Mouse (Mus musculus): ENCODE data around the gene Reep6. TPM values are rescaled to one million over a fixed set of nuclear protein-coding genes. Genes with fewer than 3 reads are reported as not detected.
A peak's percentile ranks its signal among the peaks of the same experiment; 100 is the strongest.

Reep6 gene
- total and polyA plus RNA-seq, 2 experiments from 2014 or later, result 3.7 to 5.2 TPM

GRCm38 (mm10) chr10:80371411-80371966, 41.7 kb downstream of the Reep6 start:
- Histone ChIP-seq H3K4me2 (ENCODE audit: low read depth, low read length) (peak overlapping the region; percentile 41), H3K9me3 (ENCODE audit: low read length) (no peaks in the 10 kb centered on the region), H3K27me3 (ENCODE audit: insufficient read depth, low read length) (no peaks in the 10 kb centered on the region), H3K27ac (peak overlapping the region; percentile 54), H3K36me3 (ENCODE audit: insufficient read depth, low read length) (no peaks in the 10 kb centered on the region), H3K4me3 (ENCODE audit: low read length) (peak overlapping the region; percentile 14), H3K9ac (replicated peaks; ENCODE audit: low read length) (no peak overlapping the region), H3K4me1 (ENCODE audit: insufficient read depth, low read length) (no peaks in the 10 kb centered on the region)
- no peak for TF ChIP-seq CTCF (IDR thresholded peaks at IDR 0.05; ENCODE audit: low read depth)
- DNase-seq (ENCODE audit: low spot score) (peak; percentile 89), ATAC-seq (peak; percentile 90)
- 3% methylated on average over 12 of the region's 12 CpGs for WGBS

- H3K4me3 ChIP-seq (ENCODE audit: low read length), result peak overlapping the region; percentile 14; the same call in 1 of the 2 replicates
- peak overlapping the region; percentile 41 for H3K4me2 ChIP-seq (ENCODE audit: low read depth, low read length)
- WGBS, result 47% methylated on average over 9 of the region's 9 CpGs
- no peak overlapping the region for H3K9ac ChIP-seq (replicated peaks; ENCODE audit: low read length)
- no peaks in the 10 kb centered on the region for H3K4me1 ChIP-seq (ENCODE audit: insufficient read depth, low read length)
- ATAC-seq (no peak), DNase-seq (ENCODE audit: low spot score) (no peak)
- peak overlapping the region; percentile 54 for H3K27ac ChIP-seq
- no peak for TF ChIP-seq CTCF (IDR thresholded peaks at IDR 0.05; ENCODE audit: low read depth)
- H3K9me3 ChIP-seq (ENCODE audit: low read length), result no peaks in the 10 kb centered on the region
- no peaks in the 10 kb centered on the region for H3K36me3 ChIP-seq (ENCODE audit: insufficient read depth, low read length)
- no peaks in the 10 kb centered on the region for H3K27me3 ChIP-seq (ENCODE audit: insufficient read depth, low read length)
Measured at GRCm38 (mm10) chr10:80371983-80372382, 42.2 kb downstream of the Reep6 start.

DNA sequence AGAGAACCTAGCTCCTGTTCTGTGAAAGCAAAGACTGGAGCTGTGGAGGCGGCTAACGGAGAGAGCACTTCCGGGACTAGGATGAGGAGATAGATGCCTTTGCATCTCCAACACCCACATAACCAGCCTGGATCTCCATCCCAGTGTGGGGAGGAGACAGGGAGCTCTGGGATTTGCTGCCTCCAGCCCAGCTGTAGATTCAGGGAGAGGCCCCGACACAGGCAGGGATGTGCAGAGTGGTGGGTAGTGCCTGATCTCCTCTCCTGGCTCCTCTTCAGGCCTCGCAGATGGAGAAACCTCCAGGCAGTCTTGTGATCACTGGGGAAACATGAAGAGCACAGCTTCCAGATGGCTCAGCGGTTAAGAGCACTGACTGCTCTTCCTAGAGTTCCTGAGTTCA, 43.0 kb downstream of the Reep6 start:
- H3K4me3 ChIP-seq (ENCODE audit: low read length), result no peak overlapping the region
- ATAC-seq, result no peak
- no peak for DNase-seq (ENCODE audit: low spot score)
- H3K36me3 ChIP-seq (ENCODE audit: insufficient read depth, low read length), result no peaks in the 10 kb centered on the region
- no peaks in the 10 kb centered on the region for H3K27me3 ChIP-seq (ENCODE audit: insufficient read depth, low read length)
- no peak overlapping the region for H3K27ac ChIP-seq
- 71% methylated on average over 6 of the region's 6 CpGs for WGBS
- TF ChIP-seq CTCF (IDR thresholded peaks at IDR 0.05; ENCODE audit: low read depth), result no peak
- H3K4me2 ChIP-seq (ENCODE audit: low read depth, low read length), result no peak overlapping the region
- no peaks in the 10 kb centered on the region for H3K4me1 ChIP-seq (ENCODE audit: insufficient read depth, low read length)
- H3K9ac ChIP-seq (replicated peaks; ENCODE audit: low read length), result no peak overlapping the region; the same call in 1 of the 2 replicates
- no peaks in the 10 kb centered on the region for H3K9me3 ChIP-seq (ENCODE audit: low read length)

DNA sequence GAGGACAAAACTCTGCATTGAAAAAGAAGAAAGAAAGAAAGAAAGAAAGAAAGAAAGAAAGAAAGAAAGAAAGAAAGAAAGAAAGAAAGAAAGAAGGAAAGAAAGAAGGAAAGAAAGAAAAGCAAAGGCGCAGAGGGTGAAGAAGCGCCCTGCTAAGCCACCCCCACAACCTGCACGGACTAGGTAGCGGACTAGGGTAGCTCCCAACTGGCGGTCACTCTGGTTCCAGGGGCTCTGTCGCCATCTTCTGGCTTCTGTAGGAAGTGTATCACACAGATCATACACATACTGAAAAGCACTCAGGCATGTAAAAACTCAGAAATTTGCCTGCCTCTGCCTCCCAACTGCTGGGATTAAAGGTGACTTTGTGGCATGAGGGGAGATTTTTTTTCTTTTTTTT, 44.3 kb downstream of the Reep6 start:
- no peak overlapping the region for H3K4me3 ChIP-seq (ENCODE audit: low read length)
- 22% methylated on average over 6 of the region's 6 CpGs for WGBS
- H3K4me1 ChIP-seq (ENCODE audit: insufficient read depth, low read length), result no peaks in the 10 kb centered on the region
- ATAC-seq, result no peak
- H3K27me3 ChIP-seq (ENCODE audit: insufficient read depth, low read length), result no peaks in the 10 kb centered on the region
- H3K9me3 ChIP-seq (ENCODE audit: low read length), result no peaks in the 10 kb centered on the region
- H3K4me2 ChIP-seq (ENCODE audit: low read depth, low read length), result no peak overlapping the region
- peak; percentile 74 for DNase-seq (ENCODE audit: low spot score)
- no peak overlapping the region for H3K9ac ChIP-seq (replicated peaks; ENCODE audit: low read length)
- TF ChIP-seq CTCF (IDR thresholded peaks at IDR 0.05; ENCODE audit: low read depth), result peak; percentile 72
- no peak overlapping the region for H3K27ac ChIP-seq
- no peaks in the 10 kb centered on the region for H3K36me3 ChIP-seq (ENCODE audit: insufficient read depth, low read length)

- H3K4me1 ChIP-seq (ENCODE audit: insufficient read depth, low read length), result no peaks in the 10 kb centered on the region
- H3K27me3 ChIP-seq (ENCODE audit: insufficient read depth, low read length), result no peaks in the 10 kb centered on the region
- H3K4me2 ChIP-seq (ENCODE audit: low read depth, low read length), result no peak overlapping the region
- WGBS, result 1% methylated on average over 7 of the region's 7 CpGs
- no peak overlapping the region for H3K4me3 ChIP-seq (ENCODE audit: low read length)
- H3K9ac ChIP-seq (replicated peaks; ENCODE audit: low read length), result no peak overlapping the region
- no peaks in the 10 kb centered on the region for H3K9me3 ChIP-seq (ENCODE audit: low read length)
- no peak overlapping the region for H3K27ac ChIP-seq
- DNase-seq (ENCODE audit: low spot score) (peak; percentile 97), ATAC-seq (peak; percentile 58)
- peaks cover 15% of the 10 kb centered on the region for H3K36me3 ChIP-seq (ENCODE audit: insufficient read depth, low read length)
- peak; percentile 96 for TF ChIP-seq CTCF (IDR thresholded peaks at IDR 0.05; ENCODE audit: low read depth)
Measured at GRCm38 (mm10) chr10:80376160-80376559, 46.4 kb downstream of the Reep6 start.

DNA sequence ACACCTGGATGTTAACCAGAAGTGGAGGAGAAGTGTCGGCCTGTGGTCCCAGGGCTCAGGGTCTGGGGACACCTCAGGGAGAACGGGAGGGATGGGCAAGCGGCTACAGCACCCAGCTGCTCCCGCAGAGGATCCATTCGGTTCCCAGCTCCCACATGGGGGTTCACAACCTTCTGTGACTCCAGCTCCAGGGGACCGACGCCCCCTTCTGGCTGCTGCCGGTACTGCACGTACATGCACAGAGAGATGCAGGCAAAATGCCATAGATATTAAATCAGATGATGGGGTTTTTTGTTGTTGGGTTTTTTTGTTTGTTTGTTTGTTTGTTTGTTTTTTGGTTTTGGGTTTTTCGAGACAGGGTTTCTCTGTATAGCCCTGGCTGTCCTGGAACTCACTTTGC, 48.0 kb downstream of the Reep6 start:
- 49% methylated on average over 10 of the region's 10 CpGs for WGBS
- peak; percentile 75 for TF ChIP-seq CTCF (IDR thresholded peaks at IDR 0.05; ENCODE audit: low read depth)
- DNase-seq (ENCODE audit: low spot score), result no peak
- Histone ChIP-seq H3K36me3 (ENCODE audit: insufficient read depth, low read length) (peaks cover 28% of the 10 kb centered on the region), H3K27ac (no peak overlapping the region), H3K4me1 (ENCODE audit: insufficient read depth, low read length) (no peaks in the 10 kb centered on the region), H3K4me2 (ENCODE audit: low read depth, low read length) (no peak overlapping the region), H3K27me3 (ENCODE audit: insufficient read depth, low read length) (no peaks in the 10 kb centered on the region), H3K9me3 (ENCODE audit: low read length) (no peaks in the 10 kb centered on the region), H3K9ac (replicated peaks; ENCODE audit: low read length) (no peak overlapping the region), H3K4me3 (ENCODE audit: low read length) (no peak overlapping the region)
- ATAC-seq, result no peak

GRCm38 (mm10) chr10:80382641-80383365, 53.0 kb downstream of the Reep6 start:
- Histone ChIP-seq H3K27ac (no peak overlapping the region), H3K4me1 (ENCODE audit: insufficient read depth, low read length) (peaks cover 20% of the 10 kb centered on the region), H3K4me2 (ENCODE audit: low read depth, low read length) (peak overlapping the region; percentile 99), H3K9me3 (ENCODE audit: low read length) (no peaks in the 10 kb centered on the region), H3K36me3 (ENCODE audit: insufficient read depth, low read length) (peaks cover 35% of the 10 kb centered on the region), H3K27me3 (ENCODE audit: insufficient read depth, low read length) (no peaks in the 10 kb centered on the region), H3K9ac (replicated peaks; ENCODE audit: low read length) (0 out of 2 replicates have a peak overlapping the region, but pooled peaks have one; percentile 9), H3K4me3 (ENCODE audit: low read length) (peak overlapping the region; percentile 95; the same call in 1 of the 2 replicates)
- ATAC-seq (no peak), DNase-seq (ENCODE audit: low spot score) (no peak)
- 81% methylated on average over 7 of the region's 7 CpGs for WGBS
- TF ChIP-seq CTCF (IDR thresholded peaks at IDR 0.05; ENCODE audit: low read depth), result no peak

Data from hindbrain, postnatal 0 days (tissue).